ENCODE assay signal across 10 mouse cellular contexts in the genomic region with DNA sequence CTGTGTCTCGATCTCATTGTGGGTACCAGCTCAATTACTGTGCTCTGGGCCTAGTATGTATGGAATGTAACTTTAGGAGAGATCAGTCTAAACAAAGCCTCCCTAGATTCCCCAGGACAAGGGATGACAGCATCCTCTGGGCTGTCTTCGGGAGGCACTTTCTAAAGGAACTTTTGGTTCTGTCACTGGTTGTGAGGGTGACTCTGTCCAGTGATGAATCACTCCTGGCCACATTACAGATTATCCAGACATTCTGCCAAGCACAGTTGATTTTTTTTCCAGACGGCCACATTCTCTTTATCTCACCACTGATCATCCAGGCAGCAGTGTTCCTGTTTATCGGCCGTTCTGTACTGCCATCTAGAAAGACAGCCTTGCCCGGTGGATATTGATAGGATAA.
DNase-seq lines count a peak whose midpoint lies in the region; ATAC-seq and TF ChIP-seq lines count a peak whose summit lies in the region.
"Had no signal": no experiment of that assay in that cellular context is flagged by ENCODE, and none has a peak within 500 bp of the region (broad histone marks: within the 10 kb centered on the region; RNA-seq: fewer than 3 reads in every experiment).

No protein-coding gene starts in this region.

- H3K9me3 ChIP-seq in hindbrain, postnatal 0 days (ENCODE audit: low read length): no peaks in the 10 kb centered on the region
- no peaks in the 10 kb centered on the region for H3K9me3 ChIP-seq in hindbrain, embryonic 10.5 days
- H3K9me3 ChIP-seq in lung, postnatal 0 days (ENCODE audit: low read length): no peaks in the 10 kb centered on the region
- no peaks in the 10 kb centered on the region for H3K9me3 ChIP-seq in forebrain, embryonic 11.5 days (ENCODE audit: control insufficient read depth, low read length)
- H3K9me3 ChIP-seq: embryonic facial prominence, embryonic 15.5 days had no signal

- H3K4me2 ChIP-seq in hindbrain, postnatal 0 days (ENCODE audit: low read depth, low read length): no peak overlapping the region
- no peak overlapping the region for H3K4me2 ChIP-seq in lung, postnatal 0 days (replicated peaks; ENCODE audit: low read depth, low read length)
- no peak overlapping the region for H3K4me2 ChIP-seq in forebrain, embryonic 11.5 days (ENCODE audit: low read depth, low read length, severe bottlenecking)

- H3K4me1 ChIP-seq in hindbrain, postnatal 0 days (ENCODE audit: insufficient read depth, low read length): peaks cover 9% of the 10 kb centered on the region; the same call in 1 of the 2 replicates
- H3K4me1 ChIP-seq in hindbrain, embryonic 10.5 days (replicated peaks): peaks cover 34% of the 10 kb centered on the region
- H3K4me1 ChIP-seq in lung, postnatal 0 days (ENCODE audit: insufficient read depth, low read depth, low read length): peaks cover 9% of the 10 kb centered on the region; the same call in 1 of the 2 replicates
- peaks cover 6% of the 10 kb centered on the region for H3K4me1 ChIP-seq in forebrain, embryonic 11.5 days (replicated peaks; ENCODE audit: control insufficient read depth, insufficient read depth, low read length)

- no peaks in the 10 kb centered on the region for H3K36me3 ChIP-seq in hindbrain, postnatal 0 days (ENCODE audit: insufficient read depth, low read length)
- H3K36me3 ChIP-seq in hindbrain, embryonic 10.5 days: no peaks in the 10 kb centered on the region
- no peaks in the 10 kb centered on the region for H3K36me3 ChIP-seq in lung, postnatal 0 days (ENCODE audit: insufficient read depth, low read length)
- H3K36me3 ChIP-seq in forebrain, embryonic 11.5 days (ENCODE audit: control insufficient read depth, insufficient read depth, low read length): no peaks in the 10 kb centered on the region
- H3K36me3 ChIP-seq: embryonic facial prominence, embryonic 15.5 days had no signal

- TF ChIP-seq CTCF in hindbrain, postnatal 0 days (IDR thresholded peaks at IDR 0.05; ENCODE audit: low read depth): no peak
- no peak for TF ChIP-seq CTCF in lung, postnatal 0 days (IDR thresholded peaks at IDR 0.05)

- no peak for ATAC-seq in hindbrain, postnatal 0 days
- peak; percentile 57 for ATAC-seq in lung, postnatal 0 days
- ATAC-seq in forebrain, embryonic 11.5 days (replicated peaks; ENCODE audit: low FRiP score): no peak
- ATAC-seq: Patski had no signal

- WGBS in hindbrain, postnatal 0 days: 27% methylated on average over 6 of the region's 6 CpGs
- 49% methylated on average over 6 of the region's 6 CpGs for WGBS in hindbrain, embryonic 10.5 days
- WGBS in lung, postnatal 0 days: 8% methylated on average over 6 of the region's 6 CpGs
- WGBS in forebrain, embryonic 11.5 days: 48% methylated on average over 6 of the region's 6 CpGs

- peak; percentile 12 for DNase-seq in hindbrain, postnatal 0 days (ENCODE audit: low spot score)
- no peak for DNase-seq in hindbrain, embryonic 10.5 days (ENCODE audit: low spot score)
- DNase-seq in MN1 (ENCODE audit: low spot score): peak; percentile 82
- DNase-seq in brain, adult 2 months (ENCODE audit: low read depth, low spot score): peak; percentile 33
- peak; percentile 28 for DNase-seq in lung, postnatal 0 days (ENCODE audit: low spot score)
- DNase-seq in forebrain, embryonic 11.5 days (ENCODE audit: low spot score): no peak
- DNase-seq in cerebellum, postnatal 4 days (ENCODE audit: low spot score in 2 of 2): no peak
- DNase-seq: kidney, adult 9 months had no signal

- H3K27me3 ChIP-seq in hindbrain, postnatal 0 days (ENCODE audit: insufficient read depth, low read length): no peaks in the 10 kb centered on the region
- H3K27me3 ChIP-seq in hindbrain, embryonic 10.5 days (ENCODE audit: insufficient read depth, poor library complexity, severe bottlenecking): peaks cover 69% of the 10 kb centered on the region
- H3K27me3 ChIP-seq in lung, postnatal 0 days (replicated peaks; ENCODE audit: insufficient read depth, low read length): no peaks in the 10 kb centered on the region
- no peaks in the 10 kb centered on the region; the same call in 1 of the 2 replicates for H3K27me3 ChIP-seq in forebrain, embryonic 11.5 days (ENCODE audit: control insufficient read depth, insufficient read depth, low read length)
- H3K27me3 ChIP-seq: embryonic facial prominence, embryonic 15.5 days; Patski had no signal

- H3K4me3 ChIP-seq in hindbrain, postnatal 0 days (ENCODE audit: low read length): no peak overlapping the region
- no peak overlapping the region for H3K4me3 ChIP-seq in hindbrain, embryonic 10.5 days
- H3K4me3 ChIP-seq in lung, postnatal 0 days (ENCODE audit: low read depth, low read length): no peak overlapping the region
- no peak overlapping the region for H3K4me3 ChIP-seq in forebrain, embryonic 11.5 days (ENCODE audit: low read depth, low read length)
- H3K4me3 ChIP-seq: embryonic facial prominence, embryonic 15.5 days had no signal

- H3K27ac ChIP-seq in hindbrain, postnatal 0 days: no peak overlapping the region
- no peak overlapping the region for H3K27ac ChIP-seq in hindbrain, embryonic 10.5 days
- no peak overlapping the region for H3K27ac ChIP-seq in lung, postnatal 0 days (ENCODE audit: low read length)
- no peak overlapping the region for H3K27ac ChIP-seq in forebrain, embryonic 11.5 days (ENCODE audit: low read depth, low read length)
- H3K27ac ChIP-seq: embryonic facial prominence, embryonic 15.5 days had no signal

- no peak overlapping the region; the same call in 1 of the 2 replicates for H3K9ac ChIP-seq in hindbrain, postnatal 0 days (replicated peaks; ENCODE audit: low read length)
- no peak overlapping the region for H3K9ac ChIP-seq in lung, postnatal 0 days (replicated peaks; ENCODE audit: low read depth)
- H3K9ac ChIP-seq in forebrain, embryonic 11.5 days (ENCODE audit: low read length): no peak overlapping the region
- H3K9ac ChIP-seq: embryonic facial prominence, embryonic 15.5 days had no signal

- TF ChIP-seq EP300 in lung, postnatal 0 days (IDR thresholded peaks at IDR 0.05): peak; percentile 59

Comparison
In these comparisons a context has a peak if more than half of its experiments do, and no peak if none do; other contexts are left out.
1. DNase-seq: peak in hindbrain, postnatal 0 days (single experiment), MN1 (single experiment), brain, adult 2 months (single experiment) and lung, postnatal 0 days (single experiment); none in hindbrain, embryonic 10.5 days (single experiment), forebrain, embryonic 11.5 days (single experiment) and cerebellum, postnatal 4 days (0 of 2).